Mouse (Mus musculus): ENCODE data around the gene Asgr2.

DNA sequence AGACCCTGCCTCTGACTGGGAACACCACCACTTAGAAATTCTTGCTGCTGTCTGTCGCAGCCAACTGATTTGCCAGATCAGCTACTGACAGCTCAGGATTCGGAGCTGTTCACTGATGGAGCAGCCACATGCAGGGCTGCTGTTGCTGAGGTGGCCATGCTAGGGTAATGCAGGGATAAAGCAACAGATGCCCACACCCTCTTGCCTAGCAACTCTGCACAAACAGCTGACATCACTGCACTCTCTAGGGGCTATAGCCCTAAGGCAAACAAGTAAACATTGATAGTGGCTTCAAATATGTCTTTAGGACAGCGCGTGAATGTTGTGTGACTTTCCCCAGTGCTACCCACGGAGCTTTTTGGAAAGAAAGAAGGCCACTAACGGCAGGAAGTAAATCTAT is 13.3 kb upstream of the Asgr2 start:
- TF ChIP-seq CTCF (IDR thresholded peaks at IDR 0.05; ENCODE audit: control insufficient read depth, insufficient read depth, insufficient read length) (no peak), CEBPB (IDR thresholded peaks at IDR 0.05; ENCODE audit: low read depth) (no peak), MAX (IDR thresholded peaks at IDR 0.05) (no peak), USF1 (IDR thresholded peaks at IDR 0.05; ENCODE audit: low read depth) (no peak), MYOD1 (IDR thresholded peaks at IDR 0.05; ENCODE audit: control insufficient read depth, insufficient read length, low read depth) (no peak), FOSL1 (IDR thresholded peaks at IDR 0.05; ENCODE audit: insufficient read depth, low read length, poor library complexity, severe bottlenecking) (no peak)
